Comparison of ENCODE assay signal across 7 mouse cellular contexts in the genomic region with DNA sequence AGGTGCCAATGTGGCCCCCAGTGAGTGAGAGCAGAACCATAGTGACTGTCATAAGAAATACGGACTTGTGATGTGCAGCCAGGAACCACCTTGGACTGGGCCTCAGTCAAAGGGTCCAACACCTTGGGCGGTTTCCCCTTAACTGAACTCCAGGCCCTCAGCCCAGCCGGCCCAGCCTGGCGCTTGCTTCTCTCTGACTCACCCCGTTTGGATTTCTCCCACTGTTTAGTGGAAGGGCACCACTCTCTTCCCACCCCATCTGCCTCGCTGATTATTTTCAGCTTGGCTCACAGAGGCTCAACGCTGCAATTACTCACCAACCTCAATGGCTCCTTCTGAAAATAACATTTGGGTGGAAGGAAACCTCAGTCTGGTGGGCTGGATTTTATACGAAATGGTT. TPM values are rescaled to one million over a fixed set of nuclear protein-coding genes. Genes with fewer than 3 reads are reported as not detected.
A peak's percentile ranks its signal among the peaks of the same experiment; 100 is the strongest.
DNase-seq lines count a peak whose midpoint lies in the region.

No protein-coding gene starts in this region.

- intact Hi-C loops in left cerebral cortex, postnatal 36 days (cut with DNase I), result loop anchor here (10.0 kb wide), 1 partner anchor 383 kb away; a partner anchor contains a TSS

- peak; percentile 19 for DNase-seq in gastrocnemius, adult 18-20 months (ENCODE audit: low spot score)
- DNase-seq in gastrocnemius, postnatal 4 days (ENCODE audit: low spot score in 2 of 2), result no peak
- DNase-seq in NIH3T3 (ENCODE audit: low read depth), result peak; percentile 91
- DNase-seq in frontal cortex, postnatal 14 days (ENCODE audit: low spot score in 2 of 2), result peak; percentile 34 to 35
- DNase-seq in left cerebral cortex, postnatal 36 days (ENCODE audit: low spot score in 2 of 2), result peak; percentile 54 to 57
- DNase-seq in MN1 (ENCODE audit: low spot score), result no peak
- no peak for DNase-seq in spleen, postnatal 36 days (ENCODE audit: low spot score in 2 of 2)

RNA-seq across cellular contexts. Expression of a gene that starts 27.9 kb away (rescaled TPM):
- 1 to 10 TPM; 3.0 to 4.5 TPM for total RNA-seq in gastrocnemius, adult 18-20 months (2021)
- 10 to 100 TPM; 44.8 to 59.4 TPM for total RNA-seq in gastrocnemius, postnatal 4 days (2021)
- 1 to 10 TPM; 2.6 to 2.8 TPM for total RNA-seq in left cerebral cortex, postnatal 36 days (2021)

RNA-seq across cellular contexts. Expression of a gene that starts 40.7 kb away (rescaled TPM):
- 10 to 100 TPM; 21.5 to 25.4 TPM for total RNA-seq in gastrocnemius, adult 18-20 months (2021)
- 10 to 100 TPM; 56.5 to 56.8 TPM for total RNA-seq in gastrocnemius, postnatal 4 days (2021)
- total RNA-seq in left cerebral cortex, postnatal 36 days (2021), result 100 to 1,000 TPM in 1 of 2 experiments, 10 to 100 TPM in 1; 97.1 to 126 TPM

Comparison
In these comparisons a context has a peak if more than half of its experiments do, and no peak if none do; other contexts are left out.
1. DNase-seq: peak in gastrocnemius, adult 18-20 months (single experiment), NIH3T3 (single experiment), frontal cortex, postnatal 14 days (2 of 2) and left cerebral cortex, postnatal 36 days (2 of 2); none in gastrocnemius, postnatal 4 days (0 of 2), MN1 (single experiment) and spleen, postnatal 36 days (0 of 2).
2. RNA of a gene that starts 27.9 kb away (total RNA-seq): 44.8 to 59.4 TPM in gastrocnemius, postnatal 4 days; 3.0 to 4.5 TPM in gastrocnemius, adult 18-20 months and 2.6 to 2.8 TPM in left cerebral cortex, postnatal 36 days; every median in the first group is over 4 times any median in the second.